8 mouse cellular contexts compared by ENCODE assay signal in the genomic region with DNA sequence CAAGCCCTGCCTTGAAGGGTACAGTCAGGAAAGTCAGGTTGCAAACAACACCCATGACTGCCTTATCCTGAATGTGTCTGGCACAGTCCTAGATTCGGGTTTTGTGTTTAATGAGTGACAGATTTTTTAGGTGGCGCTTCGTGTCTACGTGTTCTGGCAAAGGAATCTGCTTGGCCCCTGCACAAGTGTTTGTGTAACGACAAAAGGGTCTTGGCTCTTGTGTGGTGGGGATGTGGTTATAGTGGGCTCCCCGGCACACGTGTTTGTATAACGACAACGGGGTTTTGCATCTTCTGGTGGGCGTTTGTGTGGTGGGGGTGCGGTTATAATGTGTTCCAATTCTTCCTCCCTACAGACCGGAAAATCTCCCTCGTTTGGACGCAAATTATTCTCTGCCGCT. TPM values are rescaled to one million over a fixed set of nuclear protein-coding genes. Genes with fewer than 3 reads are reported as not detected.
A peak's percentile ranks its signal among the peaks of the same experiment; 100 is the strongest.
DNase-seq lines count a peak whose midpoint lies in the region; ATAC-seq and TF ChIP-seq lines count a peak whose summit lies in the region.

No protein-coding gene starts in this region.

- peak overlapping the region; percentile 90 for H3K4me2 ChIP-seq in hindbrain, embryonic 12.5 days (replicated peaks)
- H3K4me2 ChIP-seq in liver, embryonic 15.5 days: peak overlapping the region; percentile 92

- peaks cover 29% of the 10 kb centered on the region for H3K4me1 ChIP-seq in erythroblast, embryonic 14.5 days (ENCODE audit: control insufficient read depth)
- H3K4me1 ChIP-seq in testis, adult 2 months (ENCODE audit: control insufficient read depth, insufficient read depth, low read length): peaks cover 14% of the 10 kb centered on the region
- peaks cover 13% of the 10 kb centered on the region for H3K4me1 ChIP-seq in hindbrain, embryonic 12.5 days
- peaks cover 33% of the 10 kb centered on the region for H3K4me1 ChIP-seq in liver, embryonic 15.5 days (replicated peaks)

- WGBS in hindbrain, embryonic 12.5 days: 6% methylated on average over 15 of the region's 15 CpGs
- WGBS in liver, embryonic 15.5 days (ENCODE audit: insufficient replicate concordance): 7% methylated on average over 15 of the region's 15 CpGs

- no peaks in the 10 kb centered on the region for H3K9me3 ChIP-seq in erythroblast, embryonic 14.5 days (ENCODE audit: control insufficient read depth, low read length)
- H3K9me3 ChIP-seq in hindbrain, embryonic 12.5 days (replicated peaks): no peaks in the 10 kb centered on the region
- no peaks in the 10 kb centered on the region for H3K9me3 ChIP-seq in liver, embryonic 15.5 days (replicated peaks)

- DNase-seq in testis, postnatal 14 days (ENCODE audit: low spot score): no peak
- no peak for DNase-seq in adrenal gland, postnatal 14 days
- no peak for DNase-seq in left cerebral cortex, postnatal 4 days

- intact Hi-C loops in left cerebral cortex, postnatal 4 days (cut with DNase I): loop anchor here (5.0 kb wide), 1 partner anchor 74 kb away; a partner anchor contains a TSS

- no peak for TF ChIP-seq POLR2A in testis, adult 2 months (IDR thresholded peaks at IDR 0.05; ENCODE audit: control insufficient read depth, low read depth, low read length)

- peak overlapping the region; percentile 79 for H3K9ac ChIP-seq in hindbrain, embryonic 12.5 days
- peak overlapping the region; percentile 55; the same call in 1 of the 2 replicates for H3K9ac ChIP-seq in liver, embryonic 15.5 days

- ATAC-seq in erythroblast, adult 5-6 weeks (replicated peaks; ENCODE audit: low FRiP score, poor library complexity, severe bottlenecking): no peak
- peak; percentile 33; the same call in 1 of the 2 replicates for ATAC-seq in hindbrain, embryonic 12.5 days (ENCODE audit: low FRiP score)
- ATAC-seq in liver, embryonic 15.5 days (ENCODE audit: insufficient read depth): no peak

- no peak for TF ChIP-seq CTCF in testis, adult 2 months (IDR thresholded peaks at IDR 0.05; ENCODE audit: control insufficient read depth, insufficient read depth, insufficient replicate concordance, low read depth, low read length)

- H3K4me3 ChIP-seq in erythroblast, embryonic 14.5 days (replicated peaks): peak overlapping the region; percentile 64
- H3K4me3 ChIP-seq in testis, adult 2 months (ENCODE audit: control insufficient read depth, low read depth, low read length): peak overlapping the region; percentile 75
- peak overlapping the region; percentile 61 for H3K4me3 ChIP-seq in hindbrain, embryonic 12.5 days
- H3K4me3 ChIP-seq in liver, embryonic 15.5 days (replicated peaks): peak overlapping the region; percentile 63

- no peak overlapping the region for H3K27ac ChIP-seq in testis, adult 2 months (ENCODE audit: control insufficient read depth, insufficient read depth, low read depth, low read length)
- H3K27ac ChIP-seq in hindbrain, embryonic 12.5 days: no peak overlapping the region
- no peak overlapping the region for H3K27ac ChIP-seq in liver, embryonic 15.5 days (replicated peaks)

- H3K27me3 ChIP-seq in erythroblast, embryonic 14.5 days (ENCODE audit: control insufficient read depth): peaks cover 47% of the 10 kb centered on the region
- H3K27me3 ChIP-seq in testis, adult 2 months (ENCODE audit: control insufficient read depth, insufficient read depth, low read length): no peaks in the 10 kb centered on the region
- peaks cover 56% of the 10 kb centered on the region for H3K27me3 ChIP-seq in hindbrain, embryonic 12.5 days
- peaks cover 78% of the 10 kb centered on the region for H3K27me3 ChIP-seq in liver, embryonic 15.5 days

- H3K36me3 ChIP-seq in erythroblast, embryonic 14.5 days (ENCODE audit: control insufficient read depth): no peaks in the 10 kb centered on the region
- H3K36me3 ChIP-seq in testis, adult 2 months (ENCODE audit: control insufficient read depth, insufficient read depth, low read length): no peaks in the 10 kb centered on the region
- H3K36me3 ChIP-seq in hindbrain, embryonic 12.5 days: no peaks in the 10 kb centered on the region
- no peaks in the 10 kb centered on the region for H3K36me3 ChIP-seq in liver, embryonic 15.5 days (replicated peaks)

RNA-seq across cellular contexts. Expression of a gene that starts 49.6 kb away (rescaled TPM):
- 0.14 and 0.15 TPM in 2 replicates for polyA plus RNA-seq in erythroblast, embryonic 14.5 days (2012)
- total RNA-seq in erythroblast, adult 5-6 weeks (2015; ENCODE audit: low replicate concordance): 1.5 and 2.7 TPM in 2 replicates
- 0.43 TPM in 1 of 2 replicates, not detected in the other for total RNA-seq in erythroblast, adult 5-6 weeks (2017; ENCODE audit: low replicate concordance)
- polyA plus RNA-seq in testis, adult 2 months (2012; rRNA removed): 1.0 and 1.3 TPM in 2 replicates
- polyA plus RNA-seq in hindbrain, embryonic 12.5 days (2016; fragmentation: Nextera tagmentation; extraction: Ambion mirVana): 26.9 and 29.6 TPM in 2 replicates
- 4.5 and 5.7 TPM in 2 replicates for polyA plus RNA-seq in liver, embryonic 15.5 days (2015; fragmentation: Nextera tagmentation; extraction: Ambion mirVana)
- 10.1 and 13.3 TPM in 2 replicates for total RNA-seq in adrenal gland, postnatal 14 days (2021)
- total RNA-seq in left cerebral cortex, postnatal 4 days (2021): 1 to 10 TPM; 4.0 to 4.3 TPM

RNA-seq across cellular contexts. Expression of a gene that starts 53.3 kb away (rescaled TPM):
- 0.69 and 0.75 TPM in 2 replicates for polyA plus RNA-seq in erythroblast, embryonic 14.5 days (2012)
- total RNA-seq in erythroblast, adult 5-6 weeks (2015; ENCODE audit: low replicate concordance): 1.9 and 8.8 TPM in 2 replicates
- total RNA-seq in erythroblast, adult 5-6 weeks (2017; ENCODE audit: low replicate concordance): 4.9 and 7.5 TPM in 2 replicates
- polyA plus RNA-seq in testis, adult 2 months (2012; rRNA removed): 3.2 and 3.3 TPM in 2 replicates
- polyA plus RNA-seq in hindbrain, embryonic 12.5 days (2016; fragmentation: Nextera tagmentation; extraction: Ambion mirVana): 27.3 and 27.6 TPM in 2 replicates
- polyA plus RNA-seq in liver, embryonic 15.5 days (2015; fragmentation: Nextera tagmentation; extraction: Ambion mirVana): 12.3 and 12.4 TPM in 2 replicates
- 14.8 and 16.9 TPM in 2 replicates for total RNA-seq in adrenal gland, postnatal 14 days (2021)
- total RNA-seq in left cerebral cortex, postnatal 4 days (2021): 10 to 100 TPM; 41.6 to 43.4 TPM

RNA-seq across cellular contexts. Expression of a gene that starts 58.7 kb away (rescaled TPM):
- 0.03 and 0.09 TPM in 2 replicates for polyA plus RNA-seq in erythroblast, embryonic 14.5 days (2012)
- 2.9 and 4.0 TPM in 2 replicates for total RNA-seq in erythroblast, adult 5-6 weeks (2015; ENCODE audit: low replicate concordance)
- total RNA-seq in erythroblast, adult 5-6 weeks (2017; ENCODE audit: low replicate concordance): 2.3 and 2.5 TPM in 2 replicates
- polyA plus RNA-seq in testis, adult 2 months (2012; rRNA removed): 4.7 and 4.8 TPM in 2 replicates
- 5.3 and 5.5 TPM in 2 replicates for polyA plus RNA-seq in hindbrain, embryonic 12.5 days (2016; fragmentation: Nextera tagmentation; extraction: Ambion mirVana)
- polyA plus RNA-seq in liver, embryonic 15.5 days (2015; fragmentation: Nextera tagmentation; extraction: Ambion mirVana): 2.6 and 2.8 TPM in 2 replicates
- 4.6 and 5.7 TPM in 2 replicates for total RNA-seq in adrenal gland, postnatal 14 days (2021)
- total RNA-seq in left cerebral cortex, postnatal 4 days (2021): 1 to 10 TPM; 8.2 to 8.5 TPM
